Mouse (Mus musculus) myocyte (in vitro differentiated cells): ENCODE results near the gene Zc3h15. TPM values are rescaled to one million over a fixed set of nuclear protein-coding genes. Genes with fewer than 3 reads are reported as not detected.

Experiments
- H3K27me3 ChIP-seq: one replicate; pipeline ENCODE4 v1.6.1; 2011; ENCODE audit not compliant: control insufficient read depth, insufficient read depth, insufficient read length
- H3K36me3 ChIP-seq: one replicate; pipeline ENCODE4 v1.6.1; 2011; ENCODE audit not compliant: control insufficient read depth, insufficient read depth
- H3K4me2 ChIP-seq: one replicate; pipeline ENCODE4 v1.6.1; 2011; ENCODE audit warnings: low read depth, control low read depth
- H3K4me3 ChIP-seq: one replicate; pipeline ENCODE4 v1.5.1; 2011; ENCODE audit warnings: mild to moderate bottlenecking, control low read depth, moderate library complexity
- H3K79me2 ChIP-seq: one replicate; pipeline ENCODE4 v1.6.1; 2011; ENCODE audit not compliant: control insufficient read depth, insufficient read depth
- H3ac ChIP-seq: one replicate; pipeline ENCODE4 v1.6.1; 2011; ENCODE audit not compliant: control insufficient read depth, insufficient read length
- CEBPB ChIP-seq: IDR thresholded peaks from 2 replicates; pipeline ENCODE4 v1.6.1; 2011; ENCODE audit warnings: mild to moderate bottlenecking, moderate library complexity; ENCODE audit not compliant: poor library complexity, insufficient read depth, severe bottlenecking
- E2F4 ChIP-seq: IDR thresholded peaks from one replicate; pipeline ENCODE4 v1.6.1; 2011; ENCODE audit warnings: mild to moderate bottlenecking, control low read depth, moderate library complexity; ENCODE audit not compliant: insufficient read depth
- MAX ChIP-seq: IDR thresholded peaks from one replicate; pipeline ENCODE4 v1.6.1; 2011; ENCODE audit warnings: low read depth, mild to moderate bottlenecking, control low read depth
- MYOD1 ChIP-seq, 3 experiments: IDR thresholded peaks; one replicate each; pipeline ENCODE4 v1.6.1; 2011; ENCODE audit warnings: control low read depth in 2 of 3, low read depth in 2 of 3, mild to moderate bottlenecking in 2 of 3, moderate library complexity in 1 of 3; ENCODE audit not compliant: insufficient read length in 2 of 3, control insufficient read depth in 1 of 3
- MYOG ChIP-seq, 3 experiments: IDR thresholded peaks; one replicate each; pipeline ENCODE4 v1.6.1; 2011; ENCODE audit warnings: control low read depth in 2 of 3, low read depth in 2 of 3, mild to moderate bottlenecking in 2 of 3; ENCODE audit not compliant: insufficient read length in 2 of 3, control insufficient read depth in 1 of 3, insufficient read depth in 1 of 3
- POLR2A ChIP-seq: IDR thresholded peaks from one replicate; pipeline ENCODE4 v1.6.1; 2011; ENCODE audit warnings: low read depth, mild to moderate bottlenecking, control low read depth, moderate library complexity; ENCODE audit not compliant: insufficient read length
- POLR2AphosphoS2 ChIP-seq: IDR thresholded peaks from one replicate; pipeline ENCODE4 v1.6.1; 2011; ENCODE audit warnings: low read depth, control low read depth; ENCODE audit not compliant: insufficient read length
- REST ChIP-seq: IDR thresholded peaks from one replicate; pipeline ENCODE4 v1.6.1; 2011; ENCODE audit warnings: mild to moderate bottlenecking, control low read depth, moderate library complexity; ENCODE audit not compliant: insufficient read depth, insufficient read length
- SRF ChIP-seq: IDR thresholded peaks from one replicate; pipeline ENCODE4 v1.6.1; 2011; ENCODE audit warnings: low read depth; ENCODE audit not compliant: control insufficient read depth, insufficient read length
- TCF12 ChIP-seq: IDR thresholded peaks from one replicate; pipeline ENCODE4 v1.6.1; 2011; ENCODE audit warnings: mild to moderate bottlenecking, control low read depth; ENCODE audit not compliant: poor library complexity, insufficient read depth, severe bottlenecking
- TCF3 ChIP-seq: IDR thresholded peaks from one replicate; pipeline ENCODE4 v1.6.1; 2011; ENCODE audit warnings: low read depth, control low read depth; ENCODE audit not compliant: insufficient read length
- USF1 ChIP-seq: IDR thresholded peaks from one replicate; pipeline ENCODE4 v1.6.1; 2011; ENCODE audit warnings: low read depth, mild to moderate bottlenecking, control low read depth, moderate library complexity
- polyA plus RNA-seq: library from polyadenylated mRNA; unstranded; fragments of >200 nt; fragmentation: generic; extraction: Trizol; gene quantifications from one replicate; pipeline ENCODE4 v1.2.1, GENCODE M21; 2012; ENCODE audit warnings: missing spikeins

Zc3h15 gene
- polyA plus RNA-seq, 1 experiment = 55.8 TPM

DNA sequence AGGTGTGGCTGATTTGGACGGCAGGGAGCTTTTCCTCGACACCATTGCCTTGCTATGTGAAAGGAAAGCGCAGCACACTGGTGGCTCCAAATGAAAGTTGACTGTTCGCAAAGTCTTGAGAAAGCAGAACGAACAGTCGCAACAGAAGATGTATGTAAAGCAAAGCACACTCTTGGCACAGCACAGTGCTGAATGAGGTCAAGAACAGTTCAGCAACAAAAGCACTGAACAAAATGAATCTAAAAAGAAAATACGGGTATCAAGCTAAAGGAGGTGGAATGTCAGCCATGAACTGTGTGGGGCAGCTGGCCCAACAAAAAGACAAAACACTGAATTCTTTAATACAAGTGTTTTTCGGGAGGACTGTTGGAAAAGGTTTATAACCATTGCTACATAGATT, 37.1 kb downstream of the Zc3h15 start:
- Histone ChIP-seq H3ac (no peak overlapping the region), H3K79me2 (no peaks in the 10 kb centered on the region), H3K4me3 (no peak overlapping the region), H3K4me2 (no peak overlapping the region), H3K27me3 (no peaks in the 10 kb centered on the region), H3K36me3 (peaks cover 6% of the 10 kb centered on the region)
- TF ChIP-seq E2F4 (no peak), SRF (no peak), REST (no peak), USF1 (no peak), CEBPB (no peak), MYOG (IDR thresholded peaks at IDR 0.05; ENCODE audit: control insufficient read depth in 1 of 3, insufficient read depth in 1 of 3, insufficient read length in 2 of 3, low read depth in 2 of 3) (no peak)

GRCm38 (mm10) chr2:83681785-83682184, 37.5 kb downstream of the Zc3h15 start:
- H3K36me3 ChIP-seq = peaks cover 6% of the 10 kb centered on the region
- H3ac ChIP-seq = no peak overlapping the region
- H3K79me2 ChIP-seq = no peaks in the 10 kb centered on the region
- TF ChIP-seq MYOD1 (IDR thresholded peaks at IDR 0.05; ENCODE audit: control insufficient read depth in 1 of 3, insufficient read length in 2 of 3, low read depth in 2 of 3) = no peak
- H3K4me3 ChIP-seq = no peak overlapping the region
- no peaks in the 10 kb centered on the region for H3K27me3 ChIP-seq
- H3K4me2 ChIP-seq = no peak overlapping the region

DNA sequence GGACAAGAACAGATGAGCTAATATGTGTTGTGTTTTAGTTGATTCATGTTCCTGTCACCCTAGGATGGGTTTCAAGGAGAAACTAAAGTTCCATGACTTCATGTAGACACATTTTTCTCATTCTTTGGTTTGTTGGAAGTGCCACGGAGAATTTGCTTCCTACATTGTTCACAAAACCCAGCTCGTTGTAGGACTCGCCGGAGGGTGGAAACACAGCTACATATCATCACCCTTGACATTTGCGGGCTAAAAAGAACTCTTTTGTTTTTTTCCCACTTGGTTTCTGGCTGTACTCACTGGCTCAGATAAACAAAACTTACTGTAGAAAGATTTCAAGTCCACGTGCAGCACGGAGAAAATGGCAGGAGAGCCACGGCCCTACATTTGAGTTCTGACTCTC, 38.0 kb downstream of the Zc3h15 start:
- Histone ChIP-seq H3K27me3 (no peaks in the 10 kb centered on the region), H3K4me2 (no peak overlapping the region), H3K4me3 (no peak overlapping the region), H3K79me2 (no peaks in the 10 kb centered on the region), H3K36me3 (peaks cover 6% of the 10 kb centered on the region), H3ac (no peak overlapping the region)
- TF ChIP-seq USF1 = no peak
- no peak for TF ChIP-seq E2F4
- no peak for TF ChIP-seq POLR2A
- TF ChIP-seq MYOD1 (IDR thresholded peaks at IDR 0.05; ENCODE audit: control insufficient read depth in 1 of 3, insufficient read length in 2 of 3, low read depth in 2 of 3) = no peak

GRCm38 (mm10) chr2:83683731-83684519, 39.7 kb downstream of the Zc3h15 start:
- Histone ChIP-seq H3ac (no peak overlapping the region), H3K36me3 (no peaks in the 10 kb centered on the region), H3K79me2 (no peaks in the 10 kb centered on the region), H3K4me3 (no peak overlapping the region), H3K27me3 (no peaks in the 10 kb centered on the region), H3K4me2 (no peak overlapping the region)
- no peak for TF ChIP-seq USF1

- TF ChIP-seq POLR2AphosphoS2 = no peak
- TF ChIP-seq USF1 = no peak
- TF ChIP-seq POLR2A = no peak
- no peak for TF ChIP-seq MYOG (IDR thresholded peaks at IDR 0.05; ENCODE audit: control insufficient read depth in 1 of 3, insufficient read depth in 1 of 3, insufficient read length in 2 of 3, low read depth in 2 of 3)
- TF ChIP-seq SRF = no peak
- no peak for TF ChIP-seq CEBPB
- TF ChIP-seq E2F4 = no peak
- TF ChIP-seq MAX = no peak
- no peak for TF ChIP-seq TCF3
- no peak for TF ChIP-seq TCF12
- no peak for TF ChIP-seq REST
- TF ChIP-seq MYOD1 (IDR thresholded peaks at IDR 0.05; ENCODE audit: control insufficient read depth in 1 of 3, insufficient read length in 2 of 3, low read depth in 2 of 3) = no peak
- H3K4me3 ChIP-seq = no peak overlapping the region
- no peaks in the 10 kb centered on the region for H3K79me2 ChIP-seq
- H3ac ChIP-seq = no peak overlapping the region
- no peaks in the 10 kb centered on the region for H3K36me3 ChIP-seq
- no peaks in the 10 kb centered on the region for H3K27me3 ChIP-seq
- H3K4me2 ChIP-seq = no peak overlapping the region
Observed at GRCm38 (mm10) chr2:83684691-83685090, 40.5 kb downstream of the Zc3h15 start.

- TF ChIP-seq REST (no peak), MYOG (IDR thresholded peaks at IDR 0.05; ENCODE audit: control insufficient read depth in 1 of 3, insufficient read depth in 1 of 3, insufficient read length in 2 of 3, low read depth in 2 of 3) (no peak), POLR2AphosphoS2 (no peak), POLR2A (no peak), MAX (no peak)
- no peaks in the 10 kb centered on the region for H3K27me3 ChIP-seq
- H3K4me2 ChIP-seq = no peak overlapping the region
- no peak overlapping the region for H3K4me3 ChIP-seq
- H3K79me2 ChIP-seq = no peaks in the 10 kb centered on the region
- H3ac ChIP-seq = no peak overlapping the region
- H3K36me3 ChIP-seq = no peaks in the 10 kb centered on the region
Observed at GRCm38 (mm10) chr2:83690372-83690771, 46.1 kb downstream of the Zc3h15 start.
